Mouse (Mus musculus) heart, postnatal 0 days (tissue): ENCODE data around the gene M6pr. TPM values are rescaled to one million over a fixed set of nuclear protein-coding genes. Genes with fewer than 3 reads are reported as not detected.

ENCODE experiments used
- ATAC-seq: fragments of 200-750 bp; cut with Nextera tagmentation; 2 replicates; pipeline ENCODE4 v1.8.0; 2017; ENCODE audit warnings: low read depth, moderate number of reproducible peaks, moderate library complexity; ENCODE audit not compliant: insufficient read depth
- DNase-seq: peaks from one replicate; pipeline ENCODE4 v3.0.0-alpha.2; 2016; ENCODE audit warnings: low spot score
- H3K27ac ChIP-seq: fragments of 300-500 bp; sonication (generic); 2 replicates; pipeline ENCODE4 v1.5.1; 2014; ENCODE audit warnings: low read depth, mild to moderate bottlenecking
- H3K27me3 ChIP-seq: fragments of 300-500 bp; sonication (generic); 2 replicates; pipeline ENCODE4 v1.6.1; 2014; ENCODE audit warnings: low read length, mixed read lengths; ENCODE audit not compliant: control insufficient read depth, insufficient read depth
- H3K36me3 ChIP-seq: fragments of 300-500 bp; sonication (generic); replicated peaks from 2 replicates; pipeline ENCODE4 v1.6.1; 2014; ENCODE audit warnings: low read length, mixed read lengths; ENCODE audit not compliant: control insufficient read depth, insufficient read depth
- H3K4me1 ChIP-seq: fragments of 300-500 bp; sonication (generic); 2 replicates; pipeline ENCODE4 v1.6.1; 2014; ENCODE audit warnings: antibody characterized with exemption; ENCODE audit not compliant: control insufficient read depth, insufficient read depth
- H3K4me2 ChIP-seq: fragments of 300-500 bp; sonication (generic); 2 replicates; pipeline ENCODE4 v1.6.1; 2014; ENCODE audit warnings: low read depth, mild to moderate bottlenecking, low read length, moderate library complexity
- H3K4me3 ChIP-seq: fragments of 300-500 bp; sonication (generic); 2 replicates; pipeline ENCODE4 v1.5.1; 2014; ENCODE audit warnings: low read depth, low read length
- H3K9ac ChIP-seq: fragments of 300-500 bp; sonication (generic); replicated peaks from 2 replicates; pipeline ENCODE4 v1.6.1; 2014; ENCODE audit warnings: low read depth, low read length, mixed read lengths
- H3K9me3 ChIP-seq: fragments of 300-500 bp; sonication (generic); replicated peaks from 2 replicates; pipeline ENCODE4 v1.6.1; 2016; ENCODE audit warnings: low read length; ENCODE audit not compliant: control insufficient read depth
- CTCF ChIP-seq: IDR thresholded peaks from 2 replicates; pipeline ENCODE4 v1.5.1; 2016; ENCODE audit warnings: antibody characterized with exemption, control low read depth, low read depth
- EP300 ChIP-seq: IDR thresholded peaks from 2 replicates; pipeline ENCODE4 v1.6.1; 2016; ENCODE audit warnings: antibody characterized with exemption, low read depth
- WGBS: fragments of 180-500 bp; shearing (Covaris S2); extraction: QIAGEN DNeasy Blood & Tissue Kit; methylation state at CpG from one replicate; pipeline ENCODE4 v1.1.7; 2014; 5-methylcytosine and 5-hydroxymethylcytosine counted together
- polyA plus RNA-seq: library from polyadenylated mRNA; unstranded; fragments of >200 nt; fragmentation: Nextera tagmentation; extraction: Ambion mirVana; gene quantifications from 2 replicates; pipeline ENCODE4 v1.2.1, GENCODE M21; 2015
- total RNA-seq: library from RNA; depleted of rRNA; stranded (reverse); fragments of >200 nt; gene quantifications from 2 replicates; pipeline ENCODE4 v1.2.3, GENCODE M21; 2014; ENCODE audit warnings: low replicate concordance

The M6pr gene
- total and polyA plus RNA-seq, 2 experiments from 2014 or later = 52.9 to 58.4 TPM

GRCm38 (mm10) chr6:122274546-122274945, 34.0 kb upstream of the M6pr start:
- H3K9ac ChIP-seq = no peak overlapping the region
- TF ChIP-seq CTCF (no peak), EP300 (no peak)
- DNase-seq (no peak), ATAC-seq (no peak)
- H3K9me3 ChIP-seq = no peaks in the 10 kb centered on the region
- no peak overlapping the region for H3K4me3 ChIP-seq
- no peaks in the 10 kb centered on the region for H3K4me1 ChIP-seq
- H3K36me3 ChIP-seq = no peaks in the 10 kb centered on the region
- no peaks in the 10 kb centered on the region for H3K27me3 ChIP-seq
- no peak overlapping the region for H3K4me2 ChIP-seq
- 11% methylated on average over 5 of the region's 5 CpGs for WGBS
- no peak overlapping the region for H3K27ac ChIP-seq

DNA sequence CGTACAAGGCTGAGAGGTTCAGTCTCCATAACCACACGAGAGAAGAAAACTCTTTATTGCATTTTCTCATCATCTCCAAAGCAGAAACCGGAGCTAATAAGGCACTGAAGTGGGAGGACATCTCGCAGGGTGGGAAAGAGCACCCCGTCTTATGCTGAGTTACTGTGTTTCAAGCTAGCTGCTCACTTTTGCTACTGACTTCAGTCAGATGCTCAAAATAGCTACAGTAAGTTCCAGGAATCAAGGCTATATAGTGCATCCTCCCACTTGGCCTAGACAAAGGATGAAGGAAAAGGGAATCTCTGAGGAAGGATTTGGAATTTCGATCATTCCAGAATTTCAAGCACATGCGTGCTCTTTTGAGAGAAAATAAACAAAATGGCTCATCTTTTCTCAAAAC, 32.0 kb upstream of the M6pr start:
- Histone ChIP-seq H3K4me2 (no peak overlapping the region), H3K27ac (no peak overlapping the region), H3K36me3 (no peaks in the 10 kb centered on the region), H3K4me1 (no peaks in the 10 kb centered on the region), H3K4me3 (no peak overlapping the region), H3K9me3 (no peaks in the 10 kb centered on the region), H3K9ac (no peak overlapping the region), H3K27me3 (no peaks in the 10 kb centered on the region)
- TF ChIP-seq EP300 (no peak), CTCF (no peak)
- DNase-seq (no peak), ATAC-seq (no peak)
- WGBS = 74% methylated on average over 7 of the region's 7 CpGs

DNA sequence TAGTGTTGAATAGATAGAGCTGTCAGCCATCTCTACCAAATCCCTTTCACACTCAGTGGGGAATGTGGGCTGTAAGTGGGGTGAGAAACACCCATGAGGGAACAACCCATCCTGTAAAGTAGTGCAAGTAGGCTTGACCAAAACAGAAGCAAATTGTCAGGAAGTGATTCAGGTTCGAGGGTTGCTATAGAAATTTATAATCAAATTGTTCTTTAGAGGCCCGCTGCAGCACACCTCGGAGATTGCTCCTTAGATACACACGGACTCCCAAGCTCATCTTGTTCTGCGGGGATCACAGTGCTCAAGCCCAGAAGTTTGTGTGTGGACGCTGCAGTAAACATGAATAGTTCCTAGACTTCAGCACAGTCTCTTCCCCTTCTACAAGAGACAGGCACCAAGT, 25.7 kb upstream of the M6pr start, which contains the start of gene Klrg1:
Klrg1 (minus strand) TSS at position 101 of the 400 bp plus-strand sequence.
- TF ChIP-seq EP300 = no peak
- no peak for TF ChIP-seq CTCF
- H3K4me3 ChIP-seq = no peak within 1 kb of the TSS
- ATAC-seq = no peak
- H3K27me3 ChIP-seq = no peaks in the 10 kb centered on the region
- 70% methylated on average over 6 of the region's 6 CpGs for WGBS
- H3K36me3 ChIP-seq = no peaks in the 10 kb centered on the region
- no peaks in the 10 kb centered on the region for H3K4me1 ChIP-seq
- H3K27ac ChIP-seq = no peak within 1 kb of the TSS
- H3K9me3 ChIP-seq = no peaks in the 10 kb centered on the region
- H3K9ac ChIP-seq = no peak within 1 kb of the TSS
- DNase-seq = no peak
- H3K4me2 ChIP-seq = no peak within 1 kb of the TSS

- no peak overlapping the region for H3K27ac ChIP-seq
- no peaks in the 10 kb centered on the region for H3K4me1 ChIP-seq
- DNase-seq (no peak), ATAC-seq (no peak)
- no peak overlapping the region for H3K9ac ChIP-seq
- no peak overlapping the region for H3K4me2 ChIP-seq
- H3K27me3 ChIP-seq = no peaks in the 10 kb centered on the region
- TF ChIP-seq EP300 (no peak), CTCF (no peak)
- H3K4me3 ChIP-seq = no peak overlapping the region
- no peaks in the 10 kb centered on the region for H3K36me3 ChIP-seq
- 75% methylated on average over 2 of the region's 2 CpGs for WGBS
- H3K9me3 ChIP-seq = no peaks in the 10 kb centered on the region
Observed at GRCm38 (mm10) chr6:122283429-122283828, 25.1 kb upstream of the M6pr start.

- no peaks in the 10 kb centered on the region for H3K27me3 ChIP-seq
- no peak overlapping the region for H3K4me2 ChIP-seq
- no peaks in the 10 kb centered on the region for H3K9me3 ChIP-seq
- H3K4me1 ChIP-seq = no peaks in the 10 kb centered on the region
- TF ChIP-seq CTCF (no peak), EP300 (no peak)
- H3K4me3 ChIP-seq = no peak overlapping the region
- no peak overlapping the region for H3K9ac ChIP-seq
- DNase-seq (no peak), ATAC-seq (no peak)
- H3K27ac ChIP-seq = no peak overlapping the region
- WGBS = 76% methylated on average over 4 of the region's 4 CpGs
- H3K36me3 ChIP-seq = no peaks in the 10 kb centered on the region
Observed at GRCm38 (mm10) chr6:122284304-122284703, 24.2 kb upstream of the M6pr start.

DNA sequence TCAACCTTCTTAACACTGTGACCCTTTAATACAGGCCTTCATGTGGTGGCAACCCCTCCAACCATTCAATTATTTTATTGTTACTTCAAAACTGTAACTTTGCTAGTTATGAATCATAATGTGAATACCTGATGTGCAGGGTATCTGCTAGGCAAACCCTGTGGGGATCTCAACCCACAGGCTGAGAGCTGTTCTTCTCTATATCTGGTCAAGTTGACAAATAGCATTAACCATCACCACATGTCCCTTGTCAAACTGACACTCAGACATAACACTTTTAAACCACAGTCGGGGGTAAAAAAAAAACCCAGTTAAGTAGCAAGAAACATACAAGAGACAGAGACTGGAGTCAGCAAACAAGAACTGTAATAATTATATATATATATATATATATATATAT, 23.7 kb upstream of the M6pr start:
- no peak overlapping the region for H3K4me2 ChIP-seq
- no peak for TF ChIP-seq CTCF
- no peaks in the 10 kb centered on the region for H3K27me3 ChIP-seq
- H3K4me3 ChIP-seq = no peak overlapping the region
- no peaks in the 10 kb centered on the region for H3K36me3 ChIP-seq
- no peak for ATAC-seq
- H3K27ac ChIP-seq = no peak overlapping the region
- 43% methylated on average over 1 of the region's 1 CpGs for WGBS
- H3K9me3 ChIP-seq = no peaks in the 10 kb centered on the region
- no peak overlapping the region for H3K9ac ChIP-seq
- no peaks in the 10 kb centered on the region for H3K4me1 ChIP-seq
- no peak for DNase-seq
